Mouse (Mus musculus): ENCODE data around the gene Aatk.

Aatk gene

GRCm38 (mm10) chr11:119970021-119970851 is 76.7 kb downstream of the Aatk start:
- in situ Hi-C loops (cut with MboI; ENCODE audit: unreplicated experiment in 2 of 2): no loop called here

GRCm38 (mm10) chr11:119967892-119968291 is 79.1 kb downstream of the Aatk start:
- in situ Hi-C loops (cut with MboI; ENCODE audit: unreplicated experiment in 2 of 2): no loop called here

- in situ Hi-C loops (cut with MboI; ENCODE audit: unreplicated experiment in 2 of 2): no loop called here
Observed at GRCm38 (mm10) chr11:119967401-119967800, 79.6 kb downstream of the Aatk start.

DNA sequence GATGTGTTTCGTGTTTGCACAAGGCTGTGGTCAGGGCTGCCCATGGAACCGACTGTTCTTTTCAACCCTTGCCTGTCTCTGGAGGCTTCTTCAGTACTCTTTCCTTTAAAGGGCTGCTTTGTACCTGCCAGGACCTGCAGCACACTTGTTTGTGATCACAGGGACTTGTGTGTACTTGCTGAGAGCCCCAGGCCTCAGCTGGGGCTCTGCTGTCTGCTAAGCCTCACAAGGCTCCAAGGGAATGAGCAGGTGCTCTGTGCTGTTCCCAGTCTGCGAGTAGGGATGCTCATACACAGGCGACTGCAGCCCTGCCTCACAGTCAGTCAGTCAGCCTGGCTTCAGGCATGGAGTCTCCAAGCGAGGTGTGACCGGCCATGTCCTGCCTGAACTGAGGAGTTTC is 80.7 kb downstream of the Aatk start:
- in situ Hi-C loops (cut with MboI; ENCODE audit: unreplicated experiment in 2 of 2): no loop called here

- in situ Hi-C loops (cut with MboI; ENCODE audit: unreplicated experiment in 2 of 2): no loop called here
Observed at GRCm38 (mm10) chr11:119965053-119965452, 81.9 kb downstream of the Aatk start.

DNA sequence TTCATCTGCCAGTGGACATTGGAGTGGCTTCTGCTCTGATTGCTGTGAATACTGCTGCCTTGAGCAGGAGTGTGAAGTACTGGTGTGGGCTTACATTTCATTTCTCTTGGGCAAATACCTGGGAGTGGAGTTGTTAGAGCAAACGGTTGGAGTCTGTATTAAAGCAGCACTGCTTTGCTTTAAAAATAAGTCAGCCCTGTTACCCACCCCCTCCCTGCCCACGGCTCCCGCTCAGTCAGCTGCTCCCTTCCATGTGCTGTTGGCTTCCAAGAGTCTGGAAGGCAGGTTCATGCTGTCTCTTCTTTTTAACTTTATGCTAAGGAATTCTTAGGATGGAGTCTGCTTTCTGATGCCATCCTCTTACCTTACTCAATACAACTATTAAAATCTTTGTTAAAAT is 85.5 kb downstream of the Aatk start:
- in situ Hi-C loops (cut with MboI; ENCODE audit: unreplicated experiment in 2 of 2): no loop called here

- in situ Hi-C loops (cut with MboI; ENCODE audit: unreplicated experiment in 2 of 2): no loop called here
Observed at GRCm38 (mm10) chr11:119960671-119961070, 86.3 kb downstream of the Aatk start.

GRCm38 (mm10) chr11:119959714-119960113 is 87.3 kb downstream of the Aatk start:
- in situ Hi-C loops (cut with MboI; ENCODE audit: unreplicated experiment in 2 of 2): no loop called here

- in situ Hi-C loops (cut with MboI; ENCODE audit: unreplicated experiment in 2 of 2): no loop called here
Observed at GRCm38 (mm10) chr11:119958856-119959255, 88.1 kb downstream of the Aatk start.

Data from v-Abl transformed pro-B cells (cell line).